Mouse (Mus musculus) cerebellum, adult 11 months (tissue): ENCODE data around the gene Eef1g.
A peak's percentile ranks its signal among the peaks of the same experiment; 100 is the strongest.
"Not testable (repeated sequence)": the region's sequence is repeated elsewhere in the genome, so short reads cannot be mapped to it uniquely, and the experiment has no call there.

Experiments used
- DNase-seq: peaks from one replicate; pipeline ENCODE4 v3.0.0; 2022

Gene Eef1g

DNA sequence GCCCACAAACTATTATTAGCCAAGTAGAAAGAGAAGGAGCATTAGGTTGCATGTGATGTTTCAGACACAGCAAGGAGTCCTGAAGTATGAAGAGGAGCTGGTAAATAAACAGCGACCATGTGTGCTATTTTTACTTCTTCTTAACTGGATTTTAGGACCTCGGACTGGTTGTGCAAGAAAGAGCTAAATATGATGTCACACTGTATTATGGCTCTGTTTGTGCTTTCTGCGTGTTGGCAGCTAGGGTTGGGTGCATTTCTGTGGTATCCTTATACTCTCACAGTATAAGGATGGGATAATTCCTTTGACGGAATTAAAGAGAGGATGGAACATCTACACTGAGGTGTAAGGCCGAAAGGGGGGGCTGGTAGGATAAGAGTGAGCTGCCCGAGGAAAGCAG lies 21.6 kb upstream of the Eef1g start:
- no peak for DNase-seq

DNA sequence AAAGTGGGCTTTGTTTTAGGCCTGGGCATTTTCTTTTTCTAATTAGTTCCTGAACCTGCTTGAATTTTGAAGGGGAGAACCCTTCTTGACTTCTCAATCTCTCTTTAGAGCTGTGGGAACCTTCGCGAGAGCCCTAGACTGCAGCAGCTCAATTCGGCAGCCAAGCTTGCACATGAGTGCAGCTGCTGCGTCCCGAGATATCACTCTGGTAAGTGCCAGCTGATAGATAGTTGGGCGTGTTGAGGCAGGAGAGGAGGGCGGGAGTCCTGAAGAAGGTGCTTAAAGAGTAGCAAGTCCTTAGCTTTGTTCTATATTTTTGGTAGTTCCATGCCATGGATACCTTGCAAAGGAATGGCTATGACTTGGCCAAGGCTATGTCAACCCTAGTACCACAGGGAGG lies 19.9 kb upstream of the Eef1g start:
- DNase-seq = no peak

DNA sequence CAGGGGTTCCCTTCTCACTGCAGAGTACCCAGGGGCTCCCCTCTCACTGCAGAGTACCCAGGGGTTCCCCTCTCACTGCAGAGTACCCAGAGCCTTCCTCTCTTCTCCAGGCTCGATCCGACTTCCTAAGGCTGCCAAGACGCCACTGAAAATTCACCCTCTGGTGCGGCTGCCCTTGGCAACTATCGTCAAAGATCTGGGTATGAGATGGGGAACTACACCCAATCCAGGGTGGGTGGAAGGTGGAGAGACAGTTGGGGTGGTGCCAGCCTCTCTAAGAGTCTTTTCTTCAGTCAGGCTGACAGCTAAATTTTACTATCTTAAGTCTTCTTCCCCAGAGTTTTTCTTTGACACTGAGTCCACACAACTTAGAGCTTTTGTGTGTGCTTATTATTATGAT lies 16.7 kb upstream of the Eef1g start:
- DNase-seq = no peak

DNA sequence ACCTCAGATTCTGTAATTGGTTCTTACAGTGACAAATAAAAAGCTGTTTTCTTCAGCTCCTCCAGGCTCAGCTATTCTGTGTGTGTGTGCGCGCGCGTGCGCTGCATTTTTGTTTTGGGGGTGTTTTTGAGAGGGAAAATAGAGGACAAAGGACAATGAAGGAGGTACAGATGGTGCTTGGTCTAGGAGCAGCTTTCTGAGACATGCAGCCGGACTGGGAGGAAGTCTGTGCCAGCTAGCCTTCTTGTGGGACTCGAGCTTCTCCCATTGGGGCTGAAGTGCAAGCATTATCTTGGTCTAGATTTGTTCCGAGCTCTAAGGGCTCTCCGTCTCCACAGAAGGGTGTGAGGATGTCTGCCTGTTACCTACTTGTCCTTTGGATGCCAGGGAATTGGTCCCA lies 14.6 kb upstream of the Eef1g start:
- DNase-seq = no peak

DNA sequence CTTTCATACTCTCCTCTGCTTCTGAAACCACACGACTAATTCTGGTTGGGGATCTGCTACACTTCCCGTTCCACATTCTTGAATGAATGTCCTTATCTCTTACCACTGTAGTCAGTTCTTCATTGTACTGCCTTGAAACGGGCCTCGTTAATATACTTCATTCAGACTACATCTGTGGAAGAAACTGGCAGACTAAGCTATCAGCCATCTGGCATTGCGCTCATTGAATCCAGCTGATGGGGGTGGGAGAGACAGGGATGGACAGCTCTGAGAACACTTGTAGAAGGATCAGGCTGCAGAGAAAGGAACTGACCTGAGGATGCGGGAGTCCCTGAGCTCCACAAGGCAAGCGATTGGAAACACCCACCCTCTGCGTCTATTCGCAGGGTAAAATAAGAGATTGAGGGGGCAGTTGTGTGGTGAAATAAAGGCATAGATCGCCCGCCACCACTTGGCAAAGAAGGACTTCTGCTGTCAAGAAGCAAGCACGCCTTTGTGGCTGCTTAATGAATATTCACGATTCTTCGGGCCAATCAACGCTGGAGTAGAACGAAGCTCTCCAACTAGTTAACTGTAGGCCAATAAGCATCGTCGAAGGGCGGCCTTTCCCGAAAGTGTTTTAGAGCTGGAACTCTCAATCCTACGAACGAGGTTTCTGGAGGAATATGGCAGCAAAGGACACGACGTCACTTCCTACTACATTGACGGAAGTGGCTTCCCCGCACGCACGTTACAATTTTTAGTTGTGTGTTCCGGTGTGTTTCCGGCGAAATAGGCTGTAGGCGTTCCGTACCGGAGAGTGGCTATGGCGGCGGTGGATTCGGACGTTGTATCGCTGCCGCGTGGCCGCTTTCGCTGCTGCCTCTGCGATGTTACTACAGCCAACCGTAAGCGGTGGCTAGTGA lies 13.5 kb upstream of the Eef1g start, which contains the start of gene Tut1:
Tut1 (plus strand) TSS at position 713 of the 905 bp plus-strand sequence.
- peak; percentile 87 for DNase-seq

DNA sequence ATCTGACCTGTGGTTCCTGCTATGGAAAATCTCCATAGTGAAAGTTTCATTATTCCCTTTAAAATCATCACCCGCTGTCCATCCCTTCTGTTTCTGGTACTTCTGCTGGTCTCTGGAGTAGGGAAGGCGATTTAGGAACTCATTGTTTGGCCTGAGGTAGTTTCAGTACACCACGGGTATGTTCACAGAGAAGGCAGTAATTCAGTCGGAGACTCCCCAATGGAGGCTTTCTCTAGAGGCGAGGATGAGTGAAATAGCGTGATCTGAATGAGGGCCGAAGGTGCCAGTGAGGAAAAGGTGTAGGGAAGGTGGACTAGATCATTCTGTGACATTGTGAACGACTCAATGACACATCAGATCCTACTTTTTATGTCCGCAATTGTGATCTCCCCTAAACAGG lies 12.7 kb upstream of the Eef1g start:
- DNase-seq = no peak

DNA sequence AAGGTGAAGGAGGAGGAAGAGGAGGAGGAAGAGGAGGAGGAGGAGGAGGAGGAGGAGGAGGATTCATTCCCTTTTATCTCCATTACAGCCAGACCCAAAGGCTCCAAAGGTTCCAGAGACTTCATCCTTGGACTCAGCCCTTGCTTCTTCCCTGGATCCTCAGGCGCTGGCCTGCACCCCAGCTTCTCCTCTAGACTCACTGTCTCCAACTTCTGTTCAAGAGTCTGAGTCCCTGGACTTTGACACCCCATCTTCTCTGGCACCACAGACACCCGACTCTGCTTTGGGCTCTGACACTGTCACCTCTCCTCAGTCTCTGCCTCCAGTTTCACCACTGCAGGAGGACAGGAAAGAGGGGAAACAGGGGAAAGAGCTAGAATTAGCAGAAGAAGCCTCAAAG lies 4.6 kb upstream of the Eef1g start:
- no peak for DNase-seq

DNA sequence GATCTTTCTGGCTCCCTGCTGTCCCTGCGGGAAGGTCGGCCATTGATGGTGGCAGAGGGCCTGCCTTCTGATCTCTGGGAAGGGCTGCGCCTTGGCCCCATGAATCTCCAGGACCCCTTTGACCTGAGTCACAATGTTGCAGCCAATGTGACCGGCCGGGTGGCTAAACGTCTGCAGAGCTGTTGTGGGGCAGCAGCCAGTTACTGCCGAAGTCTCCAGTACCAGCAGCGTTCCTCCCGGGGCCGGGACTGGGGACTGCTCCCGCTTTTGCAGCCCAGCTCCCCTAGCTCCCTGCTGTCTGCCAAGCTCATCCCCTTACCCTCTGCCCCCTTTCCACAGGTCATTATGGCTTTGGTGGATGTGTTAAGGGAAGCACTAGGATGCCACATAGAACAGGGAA lies 1.8 kb upstream of the Eef1g start:
- no peak for DNase-seq

DNA sequence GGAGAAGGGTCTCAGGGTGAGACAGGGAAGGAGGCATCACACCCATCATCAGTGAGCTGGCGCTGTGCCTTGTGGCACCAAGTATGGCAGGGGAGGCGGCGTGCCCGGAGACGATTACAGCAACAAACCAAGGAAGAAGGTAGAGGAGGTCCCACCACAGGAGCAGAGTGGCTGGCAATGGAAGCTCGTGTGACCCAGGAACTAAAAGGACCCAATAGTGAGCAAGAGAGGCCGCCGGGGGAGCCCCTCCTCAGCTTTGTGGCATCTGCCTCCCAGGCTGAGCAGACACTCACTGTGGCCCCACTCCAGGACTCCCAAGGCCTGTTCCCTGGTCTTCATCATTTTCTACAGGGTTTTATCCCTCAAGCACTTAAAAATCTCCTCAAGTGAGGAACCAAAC lies 1.1 kb upstream of the Eef1g start:
- peak; percentile 51 for DNase-seq

DNA sequence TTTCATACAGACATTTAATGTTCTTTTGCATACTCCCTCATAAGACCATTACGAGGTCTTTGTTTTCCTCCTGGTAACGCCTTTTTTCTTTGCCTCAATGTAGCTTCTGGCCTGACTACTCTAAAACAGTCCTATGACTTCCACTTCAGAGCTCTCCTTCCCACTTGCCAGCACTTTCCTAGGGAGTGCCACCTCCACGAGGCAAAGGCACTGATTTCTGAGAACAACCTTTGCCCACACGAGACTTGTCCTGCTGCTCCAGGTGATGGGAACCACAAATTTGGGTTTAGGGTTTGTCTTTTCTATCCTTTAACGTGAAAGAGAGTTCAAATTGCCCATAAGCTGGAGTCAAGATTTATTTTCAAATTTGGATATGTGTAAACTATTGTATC lies 647 bp upstream of the Eef1g start:
- no peak for DNase-seq

DNA sequence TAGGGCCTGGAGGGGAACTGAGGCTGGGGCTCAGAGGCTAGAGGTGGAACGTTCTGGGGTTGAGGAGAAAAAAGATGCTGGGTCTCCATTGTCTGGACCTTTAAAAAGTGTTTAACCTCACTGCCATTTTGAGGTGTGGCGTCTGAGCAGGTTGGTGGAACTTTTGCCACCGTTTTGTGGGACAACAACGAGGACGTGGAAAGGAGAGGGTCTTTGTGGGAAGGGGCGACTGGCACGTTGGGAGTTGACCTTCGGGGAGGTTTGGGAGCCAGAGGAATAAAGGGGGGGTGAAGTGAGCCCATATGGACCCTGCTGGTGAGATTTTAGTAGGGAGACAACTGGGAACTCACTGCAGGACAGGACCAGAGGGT lies 517 bp downstream of the Eef1g start:
- DNase-seq = no peak

DNA sequence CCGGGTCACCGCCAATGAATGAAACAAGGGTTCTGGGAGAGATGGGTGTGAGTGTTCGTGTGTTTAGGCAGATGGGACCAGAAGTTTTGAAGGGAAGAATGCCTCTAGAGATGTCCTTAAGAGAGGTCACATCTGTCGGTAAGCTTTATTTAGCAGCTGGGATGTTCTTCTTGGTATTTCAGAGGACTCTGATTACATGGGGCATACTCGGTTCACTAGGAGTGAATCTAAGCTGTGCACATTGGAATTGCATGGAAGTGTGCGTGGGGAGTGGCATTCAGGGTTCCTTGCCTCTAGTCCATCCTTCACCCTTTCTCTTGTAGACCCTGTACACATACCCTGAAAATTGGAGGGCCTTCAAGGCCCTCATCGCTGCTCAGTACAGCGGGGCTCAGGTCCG lies 1.1 kb downstream of the Eef1g start:
- no peak for DNase-seq

DNA sequence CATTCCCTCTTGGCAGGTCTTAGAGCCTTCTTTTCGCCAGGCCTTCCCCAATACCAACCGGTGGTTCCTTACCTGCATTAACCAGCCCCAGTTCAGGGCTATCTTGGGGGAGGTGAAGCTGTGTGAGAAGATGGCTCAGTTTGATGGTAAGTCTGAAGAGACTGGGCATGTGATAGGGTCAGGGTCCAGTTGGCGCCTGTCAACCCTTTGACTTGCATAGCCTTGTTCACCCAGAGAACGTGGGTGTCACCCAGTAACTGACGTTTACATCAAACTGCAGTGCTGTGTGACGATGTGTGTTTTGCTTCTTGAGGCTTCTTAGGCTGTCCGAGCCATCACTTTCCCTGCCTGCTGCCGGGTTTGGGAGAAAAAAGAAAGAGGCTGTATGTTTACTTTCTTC lies 5.7 kb downstream of the Eef1g start:
- not testable (repeated sequence) for DNase-seq

DNA sequence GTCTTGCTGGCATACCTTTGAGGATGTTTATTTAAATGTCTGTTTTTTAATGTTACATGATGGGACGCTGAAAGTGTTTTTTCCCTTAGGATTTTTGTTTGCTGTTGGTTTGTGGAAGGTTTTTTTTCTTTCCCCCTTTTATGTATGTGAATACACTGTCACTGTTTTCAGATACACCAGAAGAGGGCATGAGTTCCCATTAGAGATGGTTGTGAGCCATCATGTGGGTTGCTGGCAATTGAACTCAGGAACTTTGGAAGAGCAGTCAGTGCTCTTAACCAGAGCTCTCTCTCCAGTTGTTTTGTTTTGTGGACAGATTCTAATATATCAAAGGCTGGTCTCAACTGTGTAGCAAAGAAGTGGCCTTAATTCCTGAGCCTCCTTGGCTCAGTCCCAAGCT lies 7.8 kb downstream of the Eef1g start:
- DNase-seq = no peak

DNA sequence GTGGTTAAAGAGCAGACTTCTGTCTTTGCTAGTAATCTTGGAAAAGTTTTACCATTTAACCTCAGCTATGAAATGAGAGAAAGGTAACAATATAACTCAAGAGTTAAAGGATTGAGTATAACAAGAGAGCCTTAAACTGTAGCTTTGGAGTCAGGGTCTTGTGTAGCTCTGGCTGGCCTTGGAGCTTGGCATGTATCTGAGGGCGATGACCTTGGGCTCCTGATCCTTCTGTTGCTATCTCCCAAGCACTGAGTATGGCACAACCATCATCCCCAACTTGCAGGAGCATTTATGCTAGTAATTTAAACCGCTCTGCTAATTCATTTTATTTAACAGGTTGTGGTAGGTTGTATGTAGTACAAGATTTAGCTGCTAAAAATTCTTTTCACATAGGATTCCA lies 8.7 kb downstream of the Eef1g start:
- no peak for DNase-seq

DNA sequence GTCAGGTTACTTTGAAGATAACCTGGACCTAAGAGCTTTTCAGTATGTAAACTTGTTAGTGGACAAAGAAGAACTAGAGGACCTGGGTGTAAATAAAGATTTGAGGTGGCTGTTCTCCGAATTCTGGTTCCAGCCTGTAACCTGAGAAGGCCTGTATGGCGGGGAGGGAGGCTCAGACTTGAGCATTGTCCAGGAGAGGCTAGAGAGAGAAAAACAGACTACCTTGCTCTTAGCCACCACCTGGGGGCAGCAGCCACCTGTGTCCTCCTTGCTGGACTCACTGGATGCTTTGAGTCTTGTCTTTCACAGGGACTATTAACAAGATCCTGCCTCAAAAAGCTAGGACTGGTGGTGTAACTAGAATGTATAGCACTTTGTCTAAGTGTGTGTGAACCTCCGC lies 9.7 kb downstream of the Eef1g start:
- peak; percentile 38 for DNase-seq

DNA sequence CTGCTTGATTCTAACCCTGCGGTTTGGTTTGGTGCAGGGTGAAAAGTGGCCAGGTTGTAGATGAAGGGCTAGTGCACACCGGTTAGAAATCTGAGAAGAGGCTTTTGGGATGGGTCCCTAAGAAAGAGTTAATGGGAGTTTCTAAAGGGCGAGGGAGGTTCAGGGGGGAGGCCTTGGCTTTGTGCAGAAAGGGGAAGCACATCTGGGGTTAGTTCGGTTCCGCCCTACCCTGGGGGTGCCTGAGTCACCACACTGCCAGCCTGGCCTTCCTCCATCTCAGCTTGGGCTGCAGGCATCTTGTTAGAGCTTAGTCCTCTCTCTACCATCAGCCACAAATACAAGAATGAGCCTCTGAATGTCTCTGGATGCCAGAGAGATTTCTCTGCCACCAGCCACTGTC lies 13.9 kb downstream of the Eef1g start:
- DNase-seq = no peak

DNA sequence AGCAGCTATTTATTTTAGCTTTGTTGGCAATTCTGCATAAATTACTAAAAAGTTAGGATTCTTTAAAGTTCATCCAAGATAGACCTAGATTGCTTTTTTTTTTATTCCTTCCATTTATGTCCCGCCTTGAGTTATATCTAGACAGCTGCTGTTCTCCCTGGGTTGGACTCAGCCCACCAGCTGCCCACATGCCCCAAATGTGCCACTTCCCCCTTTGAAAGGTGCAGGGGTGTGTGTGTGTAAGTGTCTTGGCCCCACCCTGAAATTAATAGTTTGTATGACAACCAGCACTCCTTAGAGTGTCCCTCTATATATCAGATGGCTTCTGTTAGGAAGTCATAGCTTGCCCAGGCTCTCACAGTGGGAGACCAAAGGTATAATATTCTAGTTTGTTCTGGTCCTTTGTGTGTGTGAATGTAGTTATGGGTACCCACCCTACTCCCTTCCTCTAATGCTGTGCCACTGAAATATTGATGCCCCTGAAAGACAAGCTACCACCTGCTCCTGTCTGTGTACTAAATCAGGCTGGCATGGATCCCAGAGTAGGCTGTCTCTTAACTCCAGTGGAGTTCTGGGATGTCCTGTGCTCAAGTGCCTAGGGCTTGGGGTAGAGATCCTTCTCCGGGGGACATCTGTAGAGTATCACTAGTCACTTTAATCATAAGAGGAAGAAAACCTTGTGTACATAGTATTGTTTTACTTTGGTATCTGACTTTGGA lies 14.8 kb downstream of the Eef1g start:
- DNase-seq = no peak

DNA sequence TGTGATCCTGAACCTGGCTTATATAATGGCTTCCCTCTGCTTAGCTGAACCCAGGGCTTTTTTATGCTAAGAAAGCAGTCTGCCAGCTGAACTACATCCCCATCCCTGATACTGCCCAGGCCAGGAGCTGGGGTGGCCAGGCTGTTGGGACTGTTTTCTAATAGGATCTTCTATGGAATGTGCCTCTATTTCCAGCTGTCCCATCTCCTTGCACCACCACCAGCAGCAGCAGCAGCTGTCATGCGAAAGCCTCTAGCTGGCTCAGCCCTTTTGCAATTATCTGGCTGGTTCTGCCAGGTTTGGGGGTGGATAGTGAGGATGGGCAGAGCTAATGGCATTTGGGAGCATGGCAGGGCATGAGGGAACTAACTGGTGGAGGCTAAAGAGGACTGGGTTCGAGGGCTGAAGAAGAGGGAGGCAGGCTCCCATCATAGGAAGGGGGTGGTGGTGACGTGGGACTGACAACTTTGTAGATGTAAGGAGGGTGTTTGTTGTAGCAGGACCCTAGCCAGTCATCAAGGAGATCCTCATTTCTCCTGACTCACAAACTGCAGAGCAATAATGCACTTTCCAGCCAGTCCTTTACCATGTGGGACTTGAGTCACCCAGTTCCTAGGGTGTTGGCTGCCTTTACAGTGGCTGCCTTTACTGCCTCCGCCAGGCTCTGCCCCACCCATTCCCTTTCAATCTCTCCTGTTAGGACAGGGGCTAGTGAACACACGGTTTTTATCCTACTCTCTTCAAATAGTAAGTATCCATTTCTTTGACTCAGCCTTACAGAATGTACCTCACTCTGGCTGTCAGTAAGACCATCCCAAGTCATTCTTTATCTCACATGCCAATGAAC lies 15.7 kb downstream of the Eef1g start:
- DNase-seq = no peak

DNA sequence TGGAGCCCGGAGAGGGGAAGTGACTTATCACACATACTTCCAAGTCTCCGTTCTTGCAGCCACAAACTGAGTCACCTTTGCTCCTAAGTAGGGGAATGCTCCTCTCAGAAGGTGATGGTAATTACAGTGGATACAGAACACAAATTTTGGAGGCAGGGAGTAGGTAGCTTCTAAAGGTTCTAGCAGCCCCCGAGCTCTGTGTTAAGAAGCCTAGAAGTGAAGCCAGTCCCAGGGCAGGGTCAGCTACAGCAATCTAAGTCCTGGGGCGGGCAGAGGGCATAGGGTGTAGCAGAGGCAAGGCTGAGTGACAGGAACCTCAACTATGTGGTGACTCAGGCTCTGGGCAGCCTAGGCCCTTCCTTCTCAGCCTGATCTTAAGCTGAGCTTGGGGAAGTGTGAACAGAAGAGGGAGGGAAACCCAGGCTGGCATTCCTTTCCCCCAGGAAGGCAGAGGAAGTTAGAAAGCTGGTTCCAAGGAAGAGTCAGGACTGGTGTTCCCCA lies 16.4 kb downstream of the Eef1g start:
- no peak for DNase-seq

DNA sequence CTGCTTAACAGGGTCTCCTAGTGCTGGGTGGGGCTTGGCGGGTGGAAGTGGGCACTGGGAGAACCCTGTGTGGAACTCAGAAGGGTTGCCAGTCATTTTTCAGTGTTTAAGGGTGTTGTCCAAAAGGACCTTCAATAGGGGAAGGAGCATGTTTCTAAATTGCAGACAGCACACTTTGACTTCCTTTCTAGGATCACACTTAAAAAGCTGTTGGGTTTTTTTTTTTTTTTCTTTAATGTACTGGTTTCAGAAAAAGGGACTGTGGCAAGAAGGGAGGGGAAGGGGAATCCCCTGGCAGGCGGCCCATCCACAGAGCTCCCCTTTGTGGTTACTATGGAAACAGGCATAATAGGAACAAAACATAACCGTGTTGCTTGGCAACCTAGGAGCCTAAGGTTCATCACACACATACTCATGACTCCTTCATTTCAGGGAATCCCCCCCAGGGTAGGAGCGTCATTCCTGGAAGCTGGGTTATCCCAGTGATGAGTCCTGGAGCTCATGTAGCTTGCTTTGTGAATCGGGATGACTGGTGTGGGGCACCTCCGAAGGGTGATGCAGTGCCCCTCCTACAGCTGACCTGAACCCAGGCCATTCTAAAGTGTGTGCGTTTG lies 17.5 kb downstream of the Eef1g start:
- no peak for DNase-seq

DNA sequence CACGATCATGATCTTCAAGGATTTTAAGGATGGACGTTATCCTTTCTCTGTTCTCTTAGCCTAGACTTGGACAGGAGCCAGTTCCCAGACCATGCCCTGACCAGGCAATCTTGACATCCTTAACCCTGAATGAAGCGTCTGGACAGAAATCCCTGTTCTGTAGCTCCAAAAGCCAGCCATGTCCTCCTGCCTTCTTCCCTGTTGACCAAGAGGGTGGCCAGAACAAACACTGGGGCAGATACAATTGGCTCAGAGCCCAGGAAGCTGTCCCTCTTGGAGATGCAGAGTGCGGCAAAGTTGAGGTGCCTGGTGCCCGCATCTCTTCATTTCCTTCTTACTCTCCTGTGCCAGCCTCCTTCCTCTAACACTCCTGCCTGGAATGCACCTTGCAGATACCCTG lies 19.1 kb downstream of the Eef1g start:
- DNase-seq = no peak

DNA sequence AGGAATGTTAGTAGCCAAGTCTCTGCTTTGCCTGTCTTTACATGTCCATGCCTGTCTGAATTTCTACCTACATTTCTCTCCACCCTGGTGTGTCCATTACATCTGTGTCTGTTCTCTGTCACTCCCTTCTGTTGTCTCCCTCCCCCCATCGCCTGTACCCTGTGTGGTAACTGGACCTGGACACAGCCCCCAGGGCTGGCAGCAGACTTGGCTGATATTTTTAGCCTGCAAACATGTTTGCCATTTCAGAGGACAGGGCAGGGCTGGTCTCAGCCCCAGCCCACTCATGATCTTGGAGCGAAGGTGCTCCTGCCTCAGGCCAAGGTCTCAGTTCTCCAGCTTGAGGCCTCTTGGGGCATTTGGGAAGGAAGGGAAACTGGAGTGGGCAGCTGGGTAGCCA lies 21.0 kb downstream of the Eef1g start:
- DNase-seq = no peak
